Mouse (Mus musculus) thymus, adult 2 months (tissue): ENCODE data around the gene Tnxb. TPM values are rescaled to one million over a fixed set of nuclear protein-coding genes. Genes with fewer than 3 reads are reported as not detected.

ENCODE experiments used
- DNase-seq: peaks from one replicate; pipeline ENCODE4 v3.0.0; 2021
- H3K27ac ChIP-seq: fragments of 200-500 bp; 2 replicates; pipeline ENCODE4 v1.5.1; 2012; ENCODE audit warnings: low read length, control low read depth; ENCODE audit not compliant: control insufficient read depth, insufficient read depth
- H3K27me3 ChIP-seq: fragments of 200-500 bp; 2 replicates; pipeline ENCODE4 v1.6.1; 2012; ENCODE audit warnings: mild to moderate bottlenecking, low read length, moderate library complexity, mixed read lengths; ENCODE audit not compliant: control insufficient read depth, insufficient read depth
- H3K36me3 ChIP-seq: fragments of 200-500 bp; 2 replicates; pipeline ENCODE4 v1.6.1; 2012; ENCODE audit warnings: mild to moderate bottlenecking, low read length, moderate library complexity; ENCODE audit not compliant: control insufficient read depth, insufficient read depth
- H3K4me1 ChIP-seq: fragments of 200-500 bp; replicated peaks from 2 replicates; pipeline ENCODE4 v1.6.1; 2012; ENCODE audit warnings: low read length; ENCODE audit not compliant: control insufficient read depth, insufficient read depth
- H3K4me3 ChIP-seq: fragments of 200-500 bp; 2 replicates; pipeline ENCODE4 v1.5.1; 2012; ENCODE audit warnings: mild to moderate bottlenecking, low read length, control low read depth, moderate library complexity; ENCODE audit not compliant: control insufficient read depth, insufficient read depth
- CTCF ChIP-seq: fragments of 200-500 bp; IDR thresholded peaks from 2 replicates; pipeline ENCODE4 v1.5.1; 2012; ENCODE audit warnings: mild to moderate bottlenecking, control low read depth, low read length, moderate library complexity, borderline replicate concordance; ENCODE audit not compliant: control insufficient read depth, poor library complexity, insufficient read depth; ENCODE audit errors: extremely low read depth
- POLR2A ChIP-seq: fragments of 200-500 bp; IDR thresholded peaks from 2 replicates; pipeline ENCODE4 v1.6.1; 2012; ENCODE audit warnings: mild to moderate bottlenecking, low read length, control low read depth, moderate library complexity; ENCODE audit not compliant: control insufficient read depth, poor library complexity, insufficient read depth; ENCODE audit errors: extremely low read depth
- WGBS: fragments of 180-500 bp; shearing (Covaris S2); methylation state at CpG from one replicate; pipeline ENCODE4 v1.1.7; 2018; 5-methylcytosine and 5-hydroxymethylcytosine counted together
- polyA plus RNA-seq: library from polyadenylated mRNA; depleted of rRNA; stranded (reverse); fragments of >200 nt; gene quantifications from 2 replicates; pipeline ENCODE4 v1.2.3, GENCODE M21; 2012

Tnxb gene
- polyA plus RNA-seq, 1 experiment: 5.7 TPM

DNA sequence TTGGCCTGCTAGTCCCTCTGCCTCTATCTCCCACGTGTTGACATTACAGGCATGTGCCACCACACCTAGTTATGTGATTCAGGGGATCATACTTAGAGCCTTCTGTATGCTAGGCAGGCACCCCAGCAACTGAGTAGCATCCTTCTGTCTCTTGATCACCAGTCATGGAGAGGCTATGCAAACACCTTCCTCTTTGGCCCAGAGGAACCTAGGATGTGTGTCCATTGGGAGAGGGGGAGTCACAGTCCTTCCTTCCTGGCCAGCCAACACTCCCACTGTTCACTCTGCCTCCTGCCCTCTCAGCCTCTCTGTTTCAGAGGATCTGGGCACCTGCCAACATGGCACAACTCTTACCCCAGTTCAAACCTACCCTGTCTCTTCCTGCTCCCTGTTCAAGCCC is 6.8 kb upstream of the Tnxb start:
- no peak for DNase-seq
- H3K27me3 ChIP-seq: peaks cover 4% of the 10 kb centered on the region; the same call in 1 of the 2 replicates
- no peak for TF ChIP-seq POLR2A
- no peak for TF ChIP-seq CTCF
- no peaks in the 10 kb centered on the region for H3K4me1 ChIP-seq
- H3K4me3 ChIP-seq: no peak overlapping the region
- no peak overlapping the region for H3K27ac ChIP-seq
- WGBS: 53% methylated on average over 1 of the region's 1 CpGs
- H3K36me3 ChIP-seq: no peaks in the 10 kb centered on the region

DNA sequence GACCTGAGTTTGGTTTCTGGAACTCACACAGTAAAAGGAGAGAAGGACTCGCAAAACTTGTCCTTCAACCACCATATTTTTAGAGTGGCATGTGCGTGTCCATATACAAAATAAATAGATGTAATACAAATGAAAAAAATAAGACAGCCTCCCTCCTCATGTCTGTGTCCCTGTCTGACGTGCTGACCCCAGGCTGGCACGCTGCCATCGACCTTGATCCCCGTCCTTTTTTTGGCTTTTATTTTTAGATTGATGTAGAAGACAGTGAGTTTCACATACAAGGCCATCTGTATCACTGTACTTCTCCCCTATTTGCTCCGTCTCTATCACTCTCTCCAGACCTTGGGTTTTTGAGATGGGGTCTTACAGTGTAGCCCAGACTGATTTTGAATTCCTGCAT is 5.9 kb upstream of the Tnxb start:
- DNase-seq: no peak
- Histone ChIP-seq H3K36me3 (no peaks in the 10 kb centered on the region), H3K4me1 (no peaks in the 10 kb centered on the region), H3K27me3 (no peaks in the 10 kb centered on the region; the same call in 1 of the 2 replicates), H3K27ac (no peak overlapping the region), H3K4me3 (no peak overlapping the region)
- 74% methylated on average over 7 of the region's 7 CpGs for WGBS
- TF ChIP-seq CTCF (no peak), POLR2A (no peak)

DNA sequence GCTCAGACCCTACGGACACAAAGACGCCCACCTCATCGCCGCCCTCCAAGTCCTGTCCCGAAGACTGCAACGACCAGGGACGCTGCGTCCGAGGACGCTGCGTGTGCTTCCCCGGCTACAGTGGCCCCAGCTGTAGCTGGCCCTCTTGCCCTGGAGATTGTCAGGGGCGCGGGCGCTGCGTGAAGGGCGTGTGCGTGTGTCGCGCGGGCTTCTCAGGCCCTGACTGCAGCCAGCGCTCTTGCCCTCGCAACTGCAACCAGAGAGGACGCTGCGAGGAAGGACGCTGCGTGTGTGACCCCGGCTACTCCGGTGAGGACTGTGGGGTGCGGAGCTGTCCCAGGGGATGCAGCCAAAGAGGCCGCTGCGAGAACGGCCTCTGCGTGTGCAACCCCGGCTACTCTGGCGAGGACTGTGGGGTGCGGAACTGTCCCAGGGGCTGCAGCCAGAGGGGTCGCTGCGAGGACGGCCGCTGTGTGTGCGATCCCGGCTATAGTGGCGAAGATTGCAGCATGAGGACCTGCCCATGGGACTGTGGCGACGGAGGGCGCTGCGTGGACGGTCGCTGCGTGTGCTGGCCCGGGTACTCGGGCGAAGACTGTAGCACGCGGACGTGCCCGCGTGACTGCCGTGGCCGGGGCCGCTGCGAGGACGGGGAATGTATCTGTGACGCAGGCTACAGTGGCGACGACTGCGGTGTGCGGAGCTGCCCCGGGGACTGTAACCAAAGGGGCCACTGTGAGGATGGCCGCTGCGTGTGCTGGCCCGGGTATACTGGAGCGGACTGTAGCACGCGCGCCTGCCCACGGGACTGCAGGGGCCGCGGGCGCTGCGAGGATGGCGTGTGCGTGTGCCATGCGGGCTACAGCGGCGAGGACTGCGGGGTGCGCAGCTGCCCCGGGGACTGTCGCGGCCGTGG is 1.1 kb downstream of the Tnxb start:
- peaks cover 7% of the 10 kb centered on the region; the same call in 1 of the 2 replicates for H3K27me3 ChIP-seq
- TF ChIP-seq POLR2A (no peak), CTCF (no peak)

DNA sequence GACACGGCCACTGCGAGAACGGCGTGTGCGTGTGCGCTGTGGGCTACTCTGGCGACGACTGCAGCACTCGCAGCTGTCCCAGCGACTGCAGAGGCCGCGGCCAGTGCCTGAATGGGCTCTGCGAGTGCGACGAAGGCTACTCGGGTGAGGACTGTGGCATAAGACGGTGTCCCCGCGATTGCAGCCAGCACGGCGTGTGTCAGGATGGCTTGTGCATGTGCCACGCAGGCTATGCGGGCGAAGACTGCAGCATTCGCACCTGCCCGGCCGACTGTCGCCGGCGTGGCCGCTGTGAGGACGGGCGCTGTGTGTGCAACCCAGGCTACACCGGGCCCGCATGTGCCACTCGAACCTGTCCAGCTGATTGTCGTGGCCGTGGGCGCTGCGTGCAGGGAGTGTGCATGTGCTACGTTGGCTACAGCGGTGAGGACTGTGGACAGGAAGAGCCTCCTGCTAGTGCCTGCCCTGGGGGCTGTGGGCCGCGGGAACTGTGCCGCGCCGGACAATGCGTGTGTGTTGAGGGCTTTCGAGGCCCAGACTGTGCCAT is 2.0 kb downstream of the Tnxb start:
- Histone ChIP-seq H3K27ac (no peak overlapping the region), H3K4me1 (no peaks in the 10 kb centered on the region), H3K4me3 (no peak overlapping the region), H3K27me3 (peaks cover 7% of the 10 kb centered on the region; the same call in 1 of the 2 replicates), H3K36me3 (no peaks in the 10 kb centered on the region)
- no peak for DNase-seq
- no peak for TF ChIP-seq CTCF
- 38% methylated on average over 49 of the region's 49 CpGs for WGBS

More for the DNA sequence above, 1.1 kb downstream of the Tnxb start:
- WGBS: 23% methylated on average over 93 of the region's 93 CpGs
- DNase-seq: no peak
- Histone ChIP-seq H3K4me3 (no peak overlapping the region), H3K4me1 (no peaks in the 10 kb centered on the region), H3K36me3 (no peaks in the 10 kb centered on the region), H3K27ac (no peak overlapping the region)

DNA sequence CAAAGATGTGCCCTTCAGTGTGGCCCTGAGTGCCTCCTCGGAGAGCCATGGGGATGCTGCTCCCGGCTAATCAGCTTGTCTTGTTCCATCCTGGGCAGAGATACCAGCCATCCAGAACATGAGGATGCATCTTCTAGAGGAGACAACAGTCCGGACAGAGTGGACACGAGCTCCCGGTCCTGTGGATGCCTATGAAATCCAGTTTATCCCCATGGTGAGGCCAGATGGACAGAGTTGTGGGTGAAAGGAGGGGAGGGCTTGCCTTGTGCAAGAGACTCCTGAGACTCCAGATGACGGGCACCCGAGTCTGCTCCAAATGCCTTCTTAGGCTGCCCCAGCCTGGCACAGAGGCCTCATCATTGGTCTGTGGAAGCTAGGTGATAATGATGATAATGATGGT is 2.8 kb downstream of the Tnxb start:
- H3K4me3 ChIP-seq: no peak overlapping the region
- H3K36me3 ChIP-seq: no peaks in the 10 kb centered on the region
- no peak overlapping the region for H3K27ac ChIP-seq
- no peak for DNase-seq
- peaks cover 7% of the 10 kb centered on the region; the same call in 1 of the 2 replicates for H3K27me3 ChIP-seq
- TF ChIP-seq CTCF (no peak), POLR2A (no peak)
- H3K4me1 ChIP-seq: no peaks in the 10 kb centered on the region
- WGBS: 92% methylated on average over 7 of the region's 7 CpGs

DNA sequence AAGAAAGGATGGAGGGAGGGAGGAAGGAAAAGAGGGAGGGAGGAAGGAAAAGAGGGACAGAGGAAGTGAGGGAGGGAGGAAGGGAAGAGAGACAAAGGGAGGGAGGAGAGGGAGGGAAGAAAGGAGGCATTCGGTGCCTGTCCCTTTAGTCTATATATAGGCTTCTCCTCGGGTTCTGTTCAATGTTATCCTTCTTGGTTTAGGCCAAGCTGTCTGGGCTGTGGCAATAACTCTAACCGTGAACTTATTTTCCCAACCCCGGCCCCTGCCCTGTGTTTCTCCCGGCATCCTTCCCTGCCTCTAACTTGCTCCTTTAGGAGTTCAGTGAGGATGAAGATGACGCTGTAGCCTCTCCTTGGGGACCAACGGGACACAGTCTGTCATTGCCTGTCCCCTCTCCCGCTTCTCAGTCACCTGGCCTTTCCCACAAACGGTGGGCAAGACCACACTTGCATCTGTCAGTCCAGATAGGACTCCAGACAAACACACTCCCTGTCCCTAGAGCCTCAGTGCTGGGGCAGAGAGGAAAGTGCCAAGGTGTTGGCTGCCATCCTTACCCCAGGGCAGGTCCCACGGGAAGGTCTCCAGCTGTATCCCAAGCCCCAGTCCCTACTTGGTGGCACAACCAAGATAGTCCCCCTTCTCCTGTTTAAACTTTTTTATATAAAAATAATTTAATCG is 4.3 kb downstream of the Tnxb start:
- 69% methylated on average over 11 of the region's 11 CpGs for WGBS
- no peak for TF ChIP-seq CTCF
- TF ChIP-seq POLR2A: no peak
- Histone ChIP-seq H3K27ac (no peak overlapping the region), H3K27me3 (peaks cover 7% of the 10 kb centered on the region; the same call in 1 of the 2 replicates), H3K4me1 (no peaks in the 10 kb centered on the region), H3K4me3 (no peak overlapping the region), H3K36me3 (no peaks in the 10 kb centered on the region)
- no peak for DNase-seq
